ENCODE assay signal across 13 mouse cellular contexts in the genomic region with DNA sequence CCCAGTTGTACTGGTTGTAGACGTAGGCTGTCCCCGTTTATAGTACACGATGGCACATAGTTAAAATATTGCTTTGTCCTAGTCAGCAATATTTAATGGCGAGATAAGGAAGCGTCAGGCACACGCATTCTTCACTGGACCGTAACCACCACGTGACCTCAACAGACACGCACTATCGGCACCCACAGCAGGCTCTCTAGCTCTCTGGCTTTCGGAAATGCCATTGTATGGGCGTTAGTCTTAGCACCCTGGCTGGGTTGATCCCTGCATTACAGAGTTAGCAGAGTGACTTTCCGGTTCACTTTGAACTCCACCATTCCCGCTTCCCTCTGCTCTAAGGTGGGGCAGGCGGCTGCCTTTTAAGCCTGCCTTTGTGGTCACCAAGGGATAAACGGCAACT. TPM values are rescaled to one million over a fixed set of nuclear protein-coding genes. Genes with fewer than 3 reads are reported as not detected.
DNase-seq lines count a peak whose midpoint lies in the region; ATAC-seq and TF ChIP-seq lines count a peak whose summit lies in the region.
"Had no signal": no experiment of that assay in that cellular context is flagged by ENCODE, and none has a peak within 500 bp of the region (broad histone marks: within the 10 kb centered on the region; RNA-seq: fewer than 3 reads in every experiment).

No protein-coding gene starts in this region.

- intact Hi-C loops in heart, postnatal 25 days (cut with DNase I), result no loop called here

- H3K27me3 ChIP-seq in heart, embryonic 12.5 days (replicated peaks), result no peaks in the 10 kb centered on the region
- no peaks in the 10 kb centered on the region for H3K27me3 ChIP-seq in neural tube, embryonic 14.5 days (ENCODE audit: control insufficient read depth, insufficient read depth, low read length)
- H3K27me3 ChIP-seq in neural tube, embryonic 15.5 days (replicated peaks), result no peaks in the 10 kb centered on the region
- H3K27me3 ChIP-seq in liver, embryonic 11.5 days (replicated peaks; ENCODE audit: control insufficient read depth, insufficient read depth, low read length), result no peaks in the 10 kb centered on the region; the same call in 1 of the 2 replicates
- no peaks in the 10 kb centered on the region for H3K27me3 ChIP-seq in stomach, postnatal 0 days (ENCODE audit: control insufficient read depth, insufficient read depth, low read length)
- H3K27me3 ChIP-seq: embryonic facial prominence, embryonic 13.5 days; neural tube, embryonic 13.5 days had no signal

- 21% methylated on average over 16 of the region's 16 CpGs for WGBS in heart, embryonic 12.5 days
- 66% methylated on average over 16 of the region's 16 CpGs for WGBS in neural tube, embryonic 14.5 days
- WGBS in neural tube, embryonic 15.5 days, result 73% methylated on average over 16 of the region's 16 CpGs
- 14% methylated on average over 16 of the region's 16 CpGs for WGBS in liver, embryonic 11.5 days
- WGBS in stomach, postnatal 0 days, result 45% methylated on average over 16 of the region's 16 CpGs

- no peak overlapping the region for H3K9ac ChIP-seq in heart, embryonic 12.5 days
- no peak overlapping the region for H3K9ac ChIP-seq in neural tube, embryonic 14.5 days (replicated peaks; ENCODE audit: low read depth, low read length)
- H3K9ac ChIP-seq in neural tube, embryonic 15.5 days (replicated peaks), result no peak overlapping the region
- no peak overlapping the region for H3K9ac ChIP-seq in liver, embryonic 11.5 days (ENCODE audit: low read depth, low read length)
- no peak overlapping the region for H3K9ac ChIP-seq in stomach, postnatal 0 days (ENCODE audit: low read length)
- H3K9ac ChIP-seq: embryonic facial prominence, embryonic 13.5 days; neural tube, embryonic 13.5 days had no signal

- no peak overlapping the region for H3K27ac ChIP-seq in heart, embryonic 12.5 days (ENCODE audit: poor library complexity, severe bottlenecking)
- peak overlapping the region; percentile 3; the same call in 1 of the 2 replicates for H3K27ac ChIP-seq in neural tube, embryonic 14.5 days (ENCODE audit: low read depth, low read length)
- H3K27ac ChIP-seq in neural tube, embryonic 15.5 days (replicated peaks), result no peak overlapping the region
- H3K27ac ChIP-seq in liver, embryonic 11.5 days (ENCODE audit: low read depth, low read length), result no peak overlapping the region
- H3K27ac ChIP-seq in stomach, postnatal 0 days (replicated peaks), result no peak overlapping the region
- H3K27ac ChIP-seq: embryonic facial prominence, embryonic 13.5 days; hindbrain, postnatal 0 days; neural tube, embryonic 13.5 days had no signal

- peak overlapping the region; percentile 58 for H3K4me2 ChIP-seq in heart, embryonic 12.5 days
- H3K4me2 ChIP-seq in neural tube, embryonic 14.5 days (ENCODE audit: low read depth, low read length), result no peak overlapping the region
- H3K4me2 ChIP-seq in neural tube, embryonic 15.5 days, result no peak overlapping the region
- peak overlapping the region; percentile 44 for H3K4me2 ChIP-seq in liver, embryonic 11.5 days
- peak overlapping the region; percentile 18; the same call in 1 of the 2 replicates for H3K4me2 ChIP-seq in stomach, postnatal 0 days (replicated peaks; ENCODE audit: low read depth)
- H3K4me2 ChIP-seq: embryonic facial prominence, embryonic 13.5 days; neural tube, embryonic 13.5 days had no signal

- TF ChIP-seq EP300 in stomach, postnatal 0 days (optimal IDR thresholded peaks at IDR 0.05), result no peak

- H3K9me3 ChIP-seq in heart, embryonic 12.5 days (replicated peaks), result no peaks in the 10 kb centered on the region
- no peaks in the 10 kb centered on the region for H3K9me3 ChIP-seq in neural tube, embryonic 14.5 days (ENCODE audit: control insufficient read depth, low read length)
- H3K9me3 ChIP-seq in neural tube, embryonic 15.5 days (replicated peaks), result no peaks in the 10 kb centered on the region
- no peaks in the 10 kb centered on the region for H3K9me3 ChIP-seq in liver, embryonic 11.5 days (ENCODE audit: control insufficient read depth, low read length)
- H3K9me3 ChIP-seq in stomach, postnatal 0 days (ENCODE audit: control insufficient read depth, low read length), result no peaks in the 10 kb centered on the region
- H3K9me3 ChIP-seq: embryonic facial prominence, embryonic 13.5 days; neural tube, embryonic 13.5 days had no signal

- no peak for TF ChIP-seq CTCF in stomach, postnatal 0 days (IDR thresholded peaks at IDR 0.05; ENCODE audit: low read depth)

- peak overlapping the region; percentile 21 for H3K4me3 ChIP-seq in heart, embryonic 12.5 days
- no peak overlapping the region for H3K4me3 ChIP-seq in neural tube, embryonic 14.5 days (ENCODE audit: low read depth, low read length)
- no peak overlapping the region for H3K4me3 ChIP-seq in neural tube, embryonic 15.5 days (replicated peaks)
- H3K4me3 ChIP-seq in liver, embryonic 11.5 days (ENCODE audit: low read depth, low read length), result no peak overlapping the region
- H3K4me3 ChIP-seq in stomach, postnatal 0 days (ENCODE audit: low read depth, low read length), result no peak overlapping the region
- H3K4me3 ChIP-seq: embryonic facial prominence, embryonic 13.5 days; neural tube, embryonic 13.5 days had no signal

- no peaks in the 10 kb centered on the region; the same call in 1 of the 2 replicates for H3K36me3 ChIP-seq in heart, embryonic 12.5 days
- H3K36me3 ChIP-seq in neural tube, embryonic 14.5 days (ENCODE audit: control insufficient read depth, insufficient read depth, low read length), result no peaks in the 10 kb centered on the region
- 0 out of 2 replicates have a peak, but pooled peaks cover 2% of the 10 kb centered on the region for H3K36me3 ChIP-seq in neural tube, embryonic 15.5 days
- no peaks in the 10 kb centered on the region for H3K36me3 ChIP-seq in liver, embryonic 11.5 days (ENCODE audit: control insufficient read depth, insufficient read depth, low read length)
- H3K36me3 ChIP-seq in stomach, postnatal 0 days (ENCODE audit: control insufficient read depth, insufficient read depth, low read length), result no peaks in the 10 kb centered on the region; the same call in 1 of the 2 replicates
- H3K36me3 ChIP-seq: embryonic facial prominence, embryonic 13.5 days had no signal

- H3K4me1 ChIP-seq in heart, embryonic 12.5 days (replicated peaks), result peaks cover 13% of the 10 kb centered on the region
- no peaks in the 10 kb centered on the region for H3K4me1 ChIP-seq in neural tube, embryonic 14.5 days (ENCODE audit: control insufficient read depth, insufficient read depth, low read length)
- H3K4me1 ChIP-seq in neural tube, embryonic 15.5 days, result no peaks in the 10 kb centered on the region
- peaks cover 9% of the 10 kb centered on the region for H3K4me1 ChIP-seq in liver, embryonic 11.5 days (replicated peaks; ENCODE audit: control insufficient read depth, insufficient read depth, low read length)
- H3K4me1 ChIP-seq in stomach, postnatal 0 days (replicated peaks; ENCODE audit: control insufficient read depth, insufficient read depth), result no peaks in the 10 kb centered on the region
- H3K4me1 ChIP-seq: embryonic facial prominence, embryonic 13.5 days; neural tube, embryonic 13.5 days had no signal

- no peak for DNase-seq in heart, postnatal 25 days (ENCODE audit: low spot score)
- DNase-seq in liver, embryonic 11.5 days (ENCODE audit: low spot score), result no peak
- DNase-seq in stomach, postnatal 0 days (ENCODE audit: low spot score), result no peak
- DNase-seq in spleen, postnatal 10 days (ENCODE audit: low spot score in 2 of 2), result no peak
- no peak for DNase-seq in layer of hippocampus, adult 9-11 months
- DNase-seq: cerebellum, adult 11-12 months; layer of hippocampus, postnatal 36 days had no signal

- ATAC-seq in heart, embryonic 12.5 days (ENCODE audit: insufficient number of reproducible peaks, low FRiP score), result peak; percentile 55; the same call in 1 of the 2 replicates
- ATAC-seq in neural tube, embryonic 14.5 days (ENCODE audit: low read depth), result no peak
- ATAC-seq in neural tube, embryonic 15.5 days (ENCODE audit: low FRiP score), result no peak
- peak; percentile 88 for ATAC-seq in liver, embryonic 11.5 days (replicated peaks; ENCODE audit: low FRiP score)
- no peak for ATAC-seq in stomach, postnatal 0 days (ENCODE audit: low FRiP score, low TSS enrichment)
- ATAC-seq: hindbrain, postnatal 0 days had no signal

RNA-seq across cellular contexts. Expression of gene Evl, which starts 50.9 kb away (rescaled TPM):
- polyA plus RNA-seq in heart, embryonic 12.5 days (2016; fragmentation: Nextera tagmentation; extraction: Ambion mirVana), result 43.0 and 43.1 TPM in 2 replicates
- total RNA-seq in heart, postnatal 25 days (2021), result 10 to 100 TPM; 50.8 to 51.7 TPM
- polyA plus RNA-seq in neural tube, embryonic 14.5 days (2014; fragmentation: Nextera tagmentation; extraction: Ambion mirVana), result 252 and 265 TPM in 2 replicates
- 188 and 226 TPM in 2 replicates for polyA plus RNA-seq in neural tube, embryonic 15.5 days (2015; fragmentation: Nextera tagmentation; extraction: Ambion mirVana)
- 27.3 and 29.7 TPM in 2 replicates for polyA plus RNA-seq in liver, embryonic 11.5 days (2014; fragmentation: Nextera tagmentation; extraction: Ambion mirVana)
- polyA plus RNA-seq in stomach, postnatal 0 days (2015; fragmentation: Nextera tagmentation; extraction: Ambion mirVana), result 27.8 and 31.3 TPM in 2 replicates

Comparison
In these comparisons a context has a peak if more than half of its experiments do, and no peak if none do; other contexts are left out.
1. ATAC-seq: peak in heart, embryonic 12.5 days (single experiment) and liver, embryonic 11.5 days (single experiment); none in neural tube, embryonic 14.5 days (single experiment), neural tube, embryonic 15.5 days (single experiment) and stomach, postnatal 0 days (single experiment).
2. H3K4me2 ChIP-seq: peak in heart, embryonic 12.5 days (single experiment), liver, embryonic 11.5 days (single experiment) and stomach, postnatal 0 days (single experiment); none in neural tube, embryonic 14.5 days (single experiment) and neural tube, embryonic 15.5 days (single experiment).